Comparison of ENCODE assay signal across 22 mouse cellular contexts in genomic region chr5:106594388-106594787, GRCm38 (mm10). TPM values are rescaled to one million over a fixed set of nuclear protein-coding genes. Genes with fewer than 3 reads are reported as not detected.
DNase-seq lines count a peak whose midpoint lies in the region; ATAC-seq and TF ChIP-seq lines count a peak whose summit lies in the region.
"Had no signal": no experiment of that assay in that cellular context is flagged by ENCODE, and none has a peak within 500 bp of the region (broad histone marks: within the 10 kb centered on the region; RNA-seq: fewer than 3 reads in every experiment).

No protein-coding gene starts in this region.

- ATAC-seq in heart, postnatal 0 days (ENCODE audit: insufficient read depth, low read depth), result no peak
- no peak for ATAC-seq in embryonic facial prominence, embryonic 14.5 days (ENCODE audit: low read depth)
- ATAC-seq: intestine, embryonic 16.5 days; lung, postnatal 0 days had no signal

- H3K9ac ChIP-seq in heart, postnatal 0 days (replicated peaks; ENCODE audit: low read depth, low read length), result no peak overlapping the region
- H3K9ac ChIP-seq in embryonic facial prominence, embryonic 14.5 days (ENCODE audit: low read depth, low read length), result no peak overlapping the region
- H3K9ac ChIP-seq: heart, embryonic 12.5 days; liver, embryonic 13.5 days; midbrain, embryonic 12.5 days had no signal

- intact Hi-C loops in heart, postnatal 10 days (cut with DNase I), result no loop called here

- TF ChIP-seq POLR2A in thymus, adult 2 months (IDR thresholded peaks at IDR 0.05; ENCODE audit: control insufficient read depth, extremely low read depth, insufficient read depth, low read length, poor library complexity), result no peak

- no peak for TF ChIP-seq EP300 in heart, postnatal 0 days (IDR thresholded peaks at IDR 0.05; ENCODE audit: low read depth)

- TF ChIP-seq CTCF in heart, postnatal 0 days (IDR thresholded peaks at IDR 0.05; ENCODE audit: low read depth), result 0 out of 2 replicates have a peak, but pooled peaks have one; percentile 6
- TF ChIP-seq CTCF in thymus, adult 2 months (IDR thresholded peaks at IDR 0.05; ENCODE audit: borderline replicate concordance, control insufficient read depth, extremely low read depth, insufficient read depth, low read length, poor library complexity), result no peak

- H3K4me1 ChIP-seq in heart, postnatal 0 days (ENCODE audit: control insufficient read depth, insufficient read depth), result no peaks in the 10 kb centered on the region
- no peaks in the 10 kb centered on the region for H3K4me1 ChIP-seq in thymus, adult 2 months (replicated peaks; ENCODE audit: control insufficient read depth, insufficient read depth, low read length)
- no peaks in the 10 kb centered on the region for H3K4me1 ChIP-seq in embryonic facial prominence, embryonic 14.5 days (ENCODE audit: control insufficient read depth, insufficient read depth, low read length)
- H3K4me1 ChIP-seq: heart, embryonic 12.5 days; liver, embryonic 13.5 days had no signal

- H3K27ac ChIP-seq in heart, postnatal 0 days (ENCODE audit: low read depth), result no peak overlapping the region
- H3K27ac ChIP-seq in thymus, adult 2 months (ENCODE audit: control insufficient read depth, insufficient read depth, low read length), result no peak overlapping the region
- no peak overlapping the region for H3K27ac ChIP-seq in embryonic facial prominence, embryonic 14.5 days (replicated peaks; ENCODE audit: low read depth, low read length)
- H3K27ac ChIP-seq: hindbrain, embryonic 10.5 days; liver, embryonic 13.5 days; midbrain, embryonic 12.5 days had no signal

- H3K4me2 ChIP-seq in heart, postnatal 0 days (ENCODE audit: low read depth, low read length), result no peak overlapping the region
- H3K4me2 ChIP-seq in embryonic facial prominence, embryonic 14.5 days (ENCODE audit: low read depth, low read length), result no peak overlapping the region
- H3K4me2 ChIP-seq: heart, embryonic 12.5 days; liver, embryonic 13.5 days; midbrain, embryonic 12.5 days had no signal

- no peaks in the 10 kb centered on the region for H3K27me3 ChIP-seq in heart, postnatal 0 days (ENCODE audit: control insufficient read depth, insufficient read depth, low read length)
- H3K27me3 ChIP-seq in thymus, adult 2 months (ENCODE audit: control insufficient read depth, insufficient read depth, low read length), result no peaks in the 10 kb centered on the region
- H3K27me3 ChIP-seq in embryonic facial prominence, embryonic 14.5 days (replicated peaks; ENCODE audit: control insufficient read depth, insufficient read depth, low read length), result no peaks in the 10 kb centered on the region
- H3K27me3 ChIP-seq: heart, embryonic 12.5 days; liver, embryonic 13.5 days; midbrain, embryonic 12.5 days had no signal

- no peak overlapping the region for H3K4me3 ChIP-seq in heart, postnatal 0 days (ENCODE audit: low read depth, low read length)
- H3K4me3 ChIP-seq in thymus, adult 2 months (ENCODE audit: control insufficient read depth, insufficient read depth, low read length), result no peak overlapping the region
- H3K4me3 ChIP-seq in embryonic facial prominence, embryonic 14.5 days (ENCODE audit: low read depth, low read length), result no peak overlapping the region
- H3K4me3 ChIP-seq: erythroblast, embryonic 14.5 days; heart, embryonic 12.5 days; hindbrain, embryonic 10.5 days; liver, embryonic 13.5 days; midbrain, embryonic 12.5 days had no signal

- no peak for DNase-seq in heart, postnatal 0 days (ENCODE audit: low spot score)
- no peak for DNase-seq in heart, postnatal 10 days
- DNase-seq in thymus, postnatal 4 days, result peak; percentile 15
- no peak for DNase-seq in thymus, adult 2 months
- DNase-seq in embryonic facial prominence, embryonic 14.5 days (ENCODE audit: low spot score), result peak; percentile 26
- no peak for DNase-seq in gastrocnemius, adult 8-10 months (ENCODE audit: low spot score in 2 of 2)
- no peak for DNase-seq in lung, postnatal 14 days
- DNase-seq: adrenal gland, adult 2 months; cerebellum, adult 18-20 months; gastrocnemius, postnatal 36 days; kidney, postnatal 4 days; layer of hippocampus, postnatal 36 days; liver, embryonic 13.5 days had no signal

- peaks cover 20% of the 10 kb centered on the region; the same call in 1 of the 2 replicates for H3K36me3 ChIP-seq in heart, postnatal 0 days (replicated peaks; ENCODE audit: control insufficient read depth, insufficient read depth, low read length)
- no peaks in the 10 kb centered on the region for H3K36me3 ChIP-seq in thymus, adult 2 months (ENCODE audit: control insufficient read depth, insufficient read depth, low read length)
- H3K36me3 ChIP-seq in embryonic facial prominence, embryonic 14.5 days (ENCODE audit: control insufficient read depth, insufficient read depth, low read length), result peaks cover 17% of the 10 kb centered on the region; the same call in 1 of the 2 replicates
- H3K36me3 ChIP-seq: liver, embryonic 13.5 days had no signal

- no peaks in the 10 kb centered on the region for H3K9me3 ChIP-seq in heart, postnatal 0 days (replicated peaks; ENCODE audit: control insufficient read depth, low read length)
- H3K9me3 ChIP-seq in embryonic facial prominence, embryonic 14.5 days (ENCODE audit: control insufficient read depth, low read length), result no peaks in the 10 kb centered on the region
- H3K9me3 ChIP-seq: heart, embryonic 12.5 days; liver, embryonic 13.5 days had no signal

RNA-seq across cellular contexts. Expression of gene Gm17304, which starts 14.5 kb away (rescaled TPM):
- total RNA-seq in heart, postnatal 0 days (2014; rRNA removed; ENCODE audit: low replicate concordance), result not detected in 2 replicates
- polyA plus RNA-seq in heart, postnatal 0 days (2015; fragmentation: Nextera tagmentation; extraction: Ambion mirVana), result not detected in 2 replicates
- total RNA-seq in heart, postnatal 10 days (2021), result not detected
- polyA plus RNA-seq in thymus, adult 2 months (2012; rRNA removed), result not detected in 2 replicates
- polyA plus RNA-seq in embryonic facial prominence, embryonic 14.5 days (2014; fragmentation: Nextera tagmentation; extraction: Ambion mirVana), result not detected in 2 replicates
- not detected for total RNA-seq in gastrocnemius, adult 8-10 months (2022)
- total RNA-seq: adrenal gland, adult 2 months; gastrocnemius, postnatal 36 days; layer of hippocampus, postnatal 36 days had no signal
- polyA plus RNA-seq: adrenal gland, adult 2 months; erythroblast, embryonic 14.5 days; frontal cortex, adult 2 months; heart, embryonic 12.5 days; hindbrain, embryonic 10.5 days; intestine, embryonic 16.5 days; limb, embryonic 11.5 days; liver, embryonic 13.5 days; lung, postnatal 0 days; midbrain, embryonic 12.5 days; testis, adult 2 months had no signal

Comparison
In these comparisons a context has a peak if more than half of its experiments do, and no peak if none do; other contexts are left out.
1. DNase-seq: peak in thymus, postnatal 4 days (single experiment) and embryonic facial prominence, embryonic 14.5 days (single experiment); none in heart, postnatal 0 days (single experiment), heart, postnatal 10 days (0 of 2), thymus, adult 2 months (single experiment), gastrocnemius, adult 8-10 months (0 of 2) and lung, postnatal 14 days (single experiment).